26 mouse cellular contexts compared by ENCODE assay signal in genomic region chr11:115883251-115883650, GRCm38 (mm10). TPM values are rescaled to one million over a fixed set of nuclear protein-coding genes. Genes with fewer than 3 reads are reported as not detected.
DNase-seq lines count a peak whose midpoint lies in the region; ATAC-seq and TF ChIP-seq lines count a peak whose summit lies in the region.
"Had no signal": no experiment of that assay in that cellular context is flagged by ENCODE, and none has a peak within 500 bp of the region (broad histone marks: within the 10 kb centered on the region; RNA-seq: fewer than 3 reads in every experiment).

No protein-coding gene starts in this region.

- no peak for TF ChIP-seq CTCF in small intestine, adult 2 months (IDR thresholded peaks at IDR 0.05; ENCODE audit: extremely low read depth, insufficient read length, insufficient replicate concordance, low read depth, low read length)

- ATAC-seq in heart, embryonic 11.5 days (replicated peaks; ENCODE audit: insufficient number of reproducible peaks, low FRiP score, low TSS enrichment): no peak
- ATAC-seq in liver, embryonic 11.5 days (replicated peaks; ENCODE audit: low FRiP score): no peak
- no peak for ATAC-seq in liver, embryonic 12.5 days
- ATAC-seq in intestine, embryonic 15.5 days: no peak
- ATAC-seq: Patski had no signal

- no peaks in the 10 kb centered on the region for H3K4me1 ChIP-seq in heart, embryonic 11.5 days (ENCODE audit: control insufficient read depth, insufficient read depth, low read length)
- H3K4me1 ChIP-seq in liver, embryonic 11.5 days (replicated peaks; ENCODE audit: control insufficient read depth, insufficient read depth, low read length): no peaks in the 10 kb centered on the region
- peaks cover 6% of the 10 kb centered on the region; the same call in 1 of the 2 replicates for H3K4me1 ChIP-seq in liver, embryonic 12.5 days
- H3K4me1 ChIP-seq in intestine, embryonic 15.5 days (replicated peaks): peaks cover 16% of the 10 kb centered on the region
- peaks cover 22% of the 10 kb centered on the region for H3K4me1 ChIP-seq in small intestine, adult 2 months (ENCODE audit: control insufficient read depth, insufficient read depth, insufficient read length, low read length)
- H3K4me1 ChIP-seq in heart, embryonic 10.5 days: peaks cover 20% of the 10 kb centered on the region
- H3K4me1 ChIP-seq: forebrain, embryonic 12.5 days; heart, embryonic 12.5 days; hindbrain, embryonic 15.5 days; lung, embryonic 15.5 days had no signal

- H3K27ac ChIP-seq in heart, embryonic 11.5 days (ENCODE audit: low read depth, low read length): no peak overlapping the region
- H3K27ac ChIP-seq in liver, embryonic 11.5 days (ENCODE audit: low read depth, low read length): no peak overlapping the region
- no peak overlapping the region for H3K27ac ChIP-seq in liver, embryonic 12.5 days
- no peak overlapping the region for H3K27ac ChIP-seq in intestine, embryonic 15.5 days
- peak overlapping the region; percentile 31; the same call in 1 of the 2 replicates for H3K27ac ChIP-seq in small intestine, adult 2 months (ENCODE audit: insufficient read depth, low read depth, low read length)
- no peak overlapping the region for H3K27ac ChIP-seq in heart, embryonic 10.5 days
- H3K27ac ChIP-seq: forebrain, embryonic 12.5 days; gastrocnemius, adult 2 months; hindbrain, embryonic 15.5 days; liver, embryonic 13.5 days; lung, embryonic 15.5 days had no signal

- H3K27me3 ChIP-seq in heart, embryonic 11.5 days (ENCODE audit: control insufficient read depth, insufficient read depth, low read length): peaks cover 18% of the 10 kb centered on the region
- H3K27me3 ChIP-seq in liver, embryonic 11.5 days (replicated peaks; ENCODE audit: control insufficient read depth, insufficient read depth, low read length): peaks cover 12% of the 10 kb centered on the region
- H3K27me3 ChIP-seq in liver, embryonic 12.5 days (replicated peaks): peaks cover 71% of the 10 kb centered on the region
- H3K27me3 ChIP-seq in intestine, embryonic 15.5 days (replicated peaks): no peaks in the 10 kb centered on the region
- H3K27me3 ChIP-seq in small intestine, adult 2 months (ENCODE audit: control insufficient read depth, insufficient read depth, low read length): no peaks in the 10 kb centered on the region
- peaks cover 35% of the 10 kb centered on the region for H3K27me3 ChIP-seq in heart, embryonic 10.5 days (ENCODE audit: insufficient read depth, poor library complexity, severe bottlenecking)
- H3K27me3 ChIP-seq: Patski had no signal

- H3K9me3 ChIP-seq in heart, embryonic 11.5 days (replicated peaks; ENCODE audit: control insufficient read depth, low read length): no peaks in the 10 kb centered on the region
- no peaks in the 10 kb centered on the region for H3K9me3 ChIP-seq in liver, embryonic 11.5 days (ENCODE audit: control insufficient read depth, low read length)
- H3K9me3 ChIP-seq in liver, embryonic 12.5 days (replicated peaks): no peaks in the 10 kb centered on the region
- no peaks in the 10 kb centered on the region for H3K9me3 ChIP-seq in intestine, embryonic 15.5 days
- no peaks in the 10 kb centered on the region for H3K9me3 ChIP-seq in heart, embryonic 10.5 days
- H3K9me3 ChIP-seq: forebrain, embryonic 12.5 days; heart, embryonic 12.5 days; hindbrain, embryonic 15.5 days; liver, embryonic 13.5 days; lung, embryonic 15.5 days had no signal

- intact Hi-C loops in heart, postnatal 10 days (cut with DNase I): no loop called here

- 0 out of 2 replicates have a peak overlapping the region, but pooled peaks have one; percentile 1 for H3K4me2 ChIP-seq in heart, embryonic 11.5 days
- no peak overlapping the region for H3K4me2 ChIP-seq in liver, embryonic 11.5 days
- no peak overlapping the region for H3K4me2 ChIP-seq in liver, embryonic 12.5 days
- peak overlapping the region; percentile 26; the same call in 1 of the 2 replicates for H3K4me2 ChIP-seq in intestine, embryonic 15.5 days (replicated peaks)
- H3K4me2 ChIP-seq: forebrain, embryonic 12.5 days; heart, embryonic 12.5 days; hindbrain, embryonic 15.5 days; liver, embryonic 13.5 days; lung, embryonic 15.5 days had no signal

- no peaks in the 10 kb centered on the region for H3K36me3 ChIP-seq in heart, embryonic 11.5 days (ENCODE audit: control insufficient read depth, insufficient read depth, low read length)
- no peaks in the 10 kb centered on the region for H3K36me3 ChIP-seq in liver, embryonic 11.5 days (ENCODE audit: control insufficient read depth, insufficient read depth, low read length)
- H3K36me3 ChIP-seq in liver, embryonic 12.5 days: no peaks in the 10 kb centered on the region
- peaks cover 14% of the 10 kb centered on the region; the same call in 1 of the 2 replicates for H3K36me3 ChIP-seq in intestine, embryonic 15.5 days
- peaks cover 88% of the 10 kb centered on the region for H3K36me3 ChIP-seq in small intestine, adult 2 months (ENCODE audit: control insufficient read depth, insufficient read depth, low read length)
- no peaks in the 10 kb centered on the region for H3K36me3 ChIP-seq in heart, embryonic 10.5 days
- H3K36me3 ChIP-seq: forebrain, embryonic 12.5 days; heart, embryonic 12.5 days; hindbrain, embryonic 15.5 days; liver, embryonic 13.5 days; lung, embryonic 15.5 days had no signal

- no peak overlapping the region for H3K9ac ChIP-seq in heart, embryonic 11.5 days (ENCODE audit: low read depth, low read length)
- 0 out of 2 replicates have a peak overlapping the region, but pooled peaks have one; percentile 34 for H3K9ac ChIP-seq in liver, embryonic 11.5 days (ENCODE audit: low read depth, low read length)
- no peak overlapping the region for H3K9ac ChIP-seq in liver, embryonic 12.5 days
- H3K9ac ChIP-seq in intestine, embryonic 15.5 days: peak overlapping the region; percentile 10; the same call in 1 of the 2 replicates
- H3K9ac ChIP-seq: forebrain, embryonic 12.5 days; heart, embryonic 12.5 days; hindbrain, embryonic 15.5 days; liver, embryonic 13.5 days; lung, embryonic 15.5 days had no signal

- no peak for DNase-seq in heart, postnatal 10 days
- no peak for DNase-seq in liver, embryonic 11.5 days (ENCODE audit: low spot score)
- no peak for DNase-seq in heart, embryonic 10.5 days (ENCODE audit: low spot score)
- DNase-seq: adrenal gland, postnatal 14 days; cerebellum, adult 11 months; cerebellum, postnatal 36 days; gastrocnemius, adult 2 months; kidney, adult 2 months; liver, embryonic 13.5 days; lung, postnatal 4 days; spleen, adult 18-20 months; thymus, adult 18-20 months had no signal

- WGBS in heart, embryonic 11.5 days (ENCODE audit: insufficient replicate concordance): 23% methylated on average over 16 of the region's 17 CpGs
- 26% methylated on average over 17 of the region's 17 CpGs for WGBS in liver, embryonic 11.5 days
- 33% methylated on average over 17 of the region's 17 CpGs for WGBS in liver, embryonic 12.5 days (ENCODE audit: insufficient replicate concordance)
- WGBS in intestine, embryonic 15.5 days: 31% methylated on average over 17 of the region's 17 CpGs
- WGBS in small intestine, adult 2 months: 54% methylated on average over 17 of the region's 17 CpGs
- 32% methylated on average over 17 of the region's 17 CpGs for WGBS in heart, embryonic 10.5 days

- H3K4me3 ChIP-seq in heart, embryonic 11.5 days (ENCODE audit: low read depth, low read length): no peak overlapping the region
- no peak overlapping the region for H3K4me3 ChIP-seq in liver, embryonic 11.5 days (ENCODE audit: low read depth, low read length)
- H3K4me3 ChIP-seq in liver, embryonic 12.5 days: no peak overlapping the region
- H3K4me3 ChIP-seq in intestine, embryonic 15.5 days (replicated peaks): no peak overlapping the region
- peak overlapping the region; percentile 3; the same call in 1 of the 2 replicates for H3K4me3 ChIP-seq in small intestine, adult 2 months (ENCODE audit: low read depth, low read length)
- no peak overlapping the region for H3K4me3 ChIP-seq in heart, embryonic 10.5 days
- H3K4me3 ChIP-seq: forebrain, embryonic 12.5 days; gastrocnemius, adult 2 months; heart, embryonic 12.5 days; hindbrain, embryonic 15.5 days; liver, embryonic 13.5 days; lung, embryonic 15.5 days had no signal

- no peak for TF ChIP-seq POLR2A in small intestine, adult 2 months (IDR thresholded peaks at IDR 0.05; ENCODE audit: low read depth, low read length)

RNA-seq across cellular contexts. Expression of gene Smim5, which starts 16.5 kb away (rescaled TPM):
- 19.6 and 21.8 TPM in 2 replicates for polyA plus RNA-seq in heart, embryonic 11.5 days (2014; fragmentation: Nextera tagmentation; extraction: Ambion mirVana)
- total RNA-seq in heart, postnatal 10 days (2021): 10 to 100 TPM; 28.7 to 43.3 TPM
- polyA plus RNA-seq in liver, embryonic 11.5 days (2014; fragmentation: Nextera tagmentation; extraction: Ambion mirVana): 39.5 and 45.9 TPM in 2 replicates
- polyA plus RNA-seq in liver, embryonic 12.5 days (2016; fragmentation: Nextera tagmentation; extraction: Ambion mirVana): 47.5 and 48.9 TPM in 2 replicates
- 1.6 and 3.0 TPM in 2 replicates for polyA plus RNA-seq in intestine, embryonic 15.5 days (2015; fragmentation: Nextera tagmentation; extraction: Ambion mirVana)
- 0.72 and 2.2 TPM in 2 replicates for polyA plus RNA-seq in small intestine, adult 2 months (2012; rRNA removed)
- polyA plus RNA-seq in heart, embryonic 10.5 days (2016; fragmentation: Nextera tagmentation; extraction: Ambion mirVana): 13.7 and 17.9 TPM in 2 replicates
- total RNA-seq: midbrain, postnatal 0 days had no signal

RNA-seq across cellular contexts. Expression of gene Myo15b, which starts 25.0 kb away (rescaled TPM):
- polyA plus RNA-seq in heart, embryonic 11.5 days (2014; fragmentation: Nextera tagmentation; extraction: Ambion mirVana): 0.06 and 0.39 TPM in 2 replicates
- under 1 TPM; 0.17 to 0.22 TPM for total RNA-seq in heart, postnatal 10 days (2021)
- 0.56 and 0.89 TPM in 2 replicates for polyA plus RNA-seq in liver, embryonic 11.5 days (2014; fragmentation: Nextera tagmentation; extraction: Ambion mirVana)
- 0.38 and 0.83 TPM in 2 replicates for polyA plus RNA-seq in liver, embryonic 12.5 days (2016; fragmentation: Nextera tagmentation; extraction: Ambion mirVana)
- 95.2 and 111 TPM in 2 replicates for polyA plus RNA-seq in intestine, embryonic 15.5 days (2015; fragmentation: Nextera tagmentation; extraction: Ambion mirVana)
- 539 and 1,655 TPM in 2 replicates for polyA plus RNA-seq in small intestine, adult 2 months (2012; rRNA removed)
- polyA plus RNA-seq in heart, embryonic 10.5 days (2016; fragmentation: Nextera tagmentation; extraction: Ambion mirVana): 0.23 and 0.31 TPM in 2 replicates
- total RNA-seq: gastrocnemius, adult 2 months; midbrain, postnatal 0 days had no signal

RNA-seq across cellular contexts. Expression of gene Smim6, which starts 28.6 kb away (rescaled TPM):
- polyA plus RNA-seq in heart, embryonic 11.5 days (2014; fragmentation: Nextera tagmentation; extraction: Ambion mirVana): 0.46 and 1.2 TPM in 2 replicates
- total RNA-seq in heart, postnatal 10 days (2021): under 1 TPM; 0.37 to 0.45 TPM
- 3.5 and 3.6 TPM in 2 replicates for polyA plus RNA-seq in liver, embryonic 11.5 days (2014; fragmentation: Nextera tagmentation; extraction: Ambion mirVana)
- 3.1 and 3.7 TPM in 2 replicates for polyA plus RNA-seq in liver, embryonic 12.5 days (2016; fragmentation: Nextera tagmentation; extraction: Ambion mirVana)
- 25.4 and 31.4 TPM in 2 replicates for polyA plus RNA-seq in intestine, embryonic 15.5 days (2015; fragmentation: Nextera tagmentation; extraction: Ambion mirVana)
- polyA plus RNA-seq in small intestine, adult 2 months (2012; rRNA removed): 8.8 and 9.7 TPM in 2 replicates
- polyA plus RNA-seq in heart, embryonic 10.5 days (2016; fragmentation: Nextera tagmentation; extraction: Ambion mirVana): 1.6 and 1.7 TPM in 2 replicates
- total RNA-seq: adrenal gland, postnatal 14 days; gastrocnemius, adult 2 months; layer of hippocampus, adult 18-20 months; layer of hippocampus, postnatal 25 days; left cerebral cortex, postnatal 10 days; midbrain, postnatal 0 days had no signal
- polyA plus RNA-seq: brain, embryonic 14.5 days had no signal

RNA-seq across cellular contexts. Expression of gene Sap30bp, which starts 49.8 kb away (rescaled TPM):
- polyA plus RNA-seq in heart, embryonic 11.5 days (2014; fragmentation: Nextera tagmentation; extraction: Ambion mirVana): 27.9 and 28.3 TPM in 2 replicates
- total RNA-seq in heart, postnatal 10 days (2021): 10 to 100 TPM; 26.6 to 26.7 TPM
- polyA plus RNA-seq in liver, embryonic 11.5 days (2014; fragmentation: Nextera tagmentation; extraction: Ambion mirVana): 36.5 and 39.9 TPM in 2 replicates
- polyA plus RNA-seq in liver, embryonic 12.5 days (2016; fragmentation: Nextera tagmentation; extraction: Ambion mirVana): 23.1 and 24.5 TPM in 2 replicates
- polyA plus RNA-seq in intestine, embryonic 15.5 days (2015; fragmentation: Nextera tagmentation; extraction: Ambion mirVana): 31.6 and 38.2 TPM in 2 replicates
- 15.2 and 27.1 TPM in 2 replicates for polyA plus RNA-seq in small intestine, adult 2 months (2012; rRNA removed)
- 29.4 and 35.8 TPM in 2 replicates for polyA plus RNA-seq in heart, embryonic 10.5 days (2016; fragmentation: Nextera tagmentation; extraction: Ambion mirVana)

RNA-seq across cellular contexts. Expression of gene Recql5, which starts 50.0 kb away (rescaled TPM):
- polyA plus RNA-seq in heart, embryonic 11.5 days (2014; fragmentation: Nextera tagmentation; extraction: Ambion mirVana): 12.3 and 13.0 TPM in 2 replicates
- 10 to 100 TPM in 1 of 2 experiments, 1 to 10 TPM in 1; 8.3 to 10.9 TPM for total RNA-seq in heart, postnatal 10 days (2021)
- polyA plus RNA-seq in liver, embryonic 11.5 days (2014; fragmentation: Nextera tagmentation; extraction: Ambion mirVana): 19.8 and 22.9 TPM in 2 replicates
- polyA plus RNA-seq in liver, embryonic 12.5 days (2016; fragmentation: Nextera tagmentation; extraction: Ambion mirVana): 14.9 and 17.6 TPM in 2 replicates
- polyA plus RNA-seq in intestine, embryonic 15.5 days (2015; fragmentation: Nextera tagmentation; extraction: Ambion mirVana): 16.2 and 21.0 TPM in 2 replicates
- 5.8 and 9.2 TPM in 2 replicates for polyA plus RNA-seq in small intestine, adult 2 months (2012; rRNA removed)
- 20.4 and 22.3 TPM in 2 replicates for polyA plus RNA-seq in heart, embryonic 10.5 days (2016; fragmentation: Nextera tagmentation; extraction: Ambion mirVana)

Comparison
In these comparisons a context has a peak if more than half of its experiments do, and no peak if none do; other contexts are left out.
1. H3K9ac ChIP-seq: peak in liver, embryonic 11.5 days (single experiment) and intestine, embryonic 15.5 days (single experiment); none in heart, embryonic 11.5 days (single experiment) and liver, embryonic 12.5 days (single experiment).
2. H3K4me2 ChIP-seq: peak in heart, embryonic 11.5 days (single experiment) and intestine, embryonic 15.5 days (single experiment); none in liver, embryonic 11.5 days (single experiment) and liver, embryonic 12.5 days (single experiment).
3. RNA of gene Myo15b, which starts 25.0 kb away (polyA plus RNA-seq): 539 to 1,655 TPM in small intestine, adult 2 months and 95.2 to 111 TPM in intestine, embryonic 15.5 days; 0.56 to 0.89 TPM in liver, embryonic 11.5 days, 0.38 to 0.83 TPM in liver, embryonic 12.5 days, 0.06 to 0.39 TPM in heart, embryonic 11.5 days and 0.23 to 0.31 TPM in heart, embryonic 10.5 days; every median in the first group is over 10 times any median in the second.